Mouse (Mus musculus): Measurements from ENCODE around the gene Ippk. TPM values are rescaled to one million over a fixed set of nuclear protein-coding genes. Genes with fewer than 3 reads are reported as not detected.

Gene Ippk
- polyA plus RNA-seq, 1 experiment from 2014 or later, result 14.3 TPM

DNA sequence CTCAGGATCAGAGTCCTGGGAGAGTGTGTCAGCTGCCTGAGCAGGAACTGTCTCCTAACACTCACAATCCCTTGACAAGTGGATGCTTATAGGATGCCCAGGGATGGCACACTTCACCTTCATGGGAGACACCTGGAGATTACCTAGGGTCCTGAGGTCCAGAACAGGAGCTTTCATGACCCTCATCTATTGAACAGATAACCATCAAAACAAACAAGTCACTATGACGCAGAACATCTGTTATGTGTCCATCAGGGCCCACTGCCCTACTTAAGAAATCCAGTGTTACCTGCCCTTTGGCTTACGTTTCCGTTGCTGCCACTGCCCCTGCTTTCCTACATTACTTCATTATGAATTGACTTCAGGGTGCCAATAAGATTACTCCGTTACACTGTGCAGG, 84.7 kb downstream of the Ippk start:
- H3K9ac ChIP-seq, result no peak overlapping the region
- no peak for ATAC-seq (ENCODE audit: low FRiP score, low read depth)
- 82% methylated on average over 4 of the region's 4 CpGs for WGBS

DNA sequence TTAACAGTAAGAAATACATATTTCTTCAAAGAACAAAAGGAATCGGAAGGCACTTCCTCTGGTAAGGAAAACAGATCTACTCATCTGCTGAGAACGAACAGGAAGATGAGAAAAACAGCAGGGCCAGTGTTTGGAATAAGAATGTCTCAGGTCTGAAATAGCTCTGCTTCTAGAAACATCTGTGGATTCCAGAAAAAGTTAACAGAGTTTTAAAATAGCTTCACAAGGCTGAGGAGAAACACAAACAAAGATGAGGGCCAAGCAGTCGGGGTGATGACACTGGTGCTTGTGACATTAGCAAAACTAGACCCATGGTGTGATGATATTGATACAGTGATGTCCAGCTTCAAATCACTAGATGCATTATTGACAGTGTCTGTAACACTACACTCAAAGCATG, 86.1 kb downstream of the Ippk start:
- Histone ChIP-seq H3K27ac (no peak overlapping the region), H3K4me1 (peaks cover 9% of the 10 kb centered on the region), H3K4me3 (no peak overlapping the region), H3K9me3 (no peaks in the 10 kb centered on the region), H3K36me3 (no peaks in the 10 kb centered on the region), H3K27me3 (no peaks in the 10 kb centered on the region), H3K9ac (no peak overlapping the region), H3K4me2 (replicated peaks) (no peak overlapping the region)
- ATAC-seq (ENCODE audit: low FRiP score, low read depth), result no peak
- 72% methylated on average over 3 of the region's 3 CpGs for WGBS

More for the DNA sequence above, 84.7 kb downstream of the Ippk start:
- Histone ChIP-seq H3K27me3 (no peaks in the 10 kb centered on the region), H3K4me3 (no peak overlapping the region), H3K9me3 (no peaks in the 10 kb centered on the region), H3K4me1 (peaks cover 9% of the 10 kb centered on the region), H3K4me2 (replicated peaks) (no peak overlapping the region), H3K36me3 (no peaks in the 10 kb centered on the region), H3K27ac (no peak overlapping the region)

Other genes starting within 250 kb of the Ippk start
- 47.1 and 50.5 TPM in 2 replicates for gene Ninj1, start 233.8 kb upstream of the Ippk start, polyA plus RNA-seq (2015; fragmentation: Nextera tagmentation; extraction: Ambion mirVana)
- 58.0 and 64.7 TPM in 2 replicates for gene Card19, start 205.2 kb upstream of the Ippk start, polyA plus RNA-seq (2015; fragmentation: Nextera tagmentation; extraction: Ambion mirVana)
- gene Susd3, start 172.5 kb upstream of the Ippk start, polyA plus RNA-seq (2015; fragmentation: Nextera tagmentation; extraction: Ambion mirVana), result 1.8 and 1.9 TPM in 2 replicates
- gene Fgd3, start 100.9 kb upstream of the Ippk start, polyA plus RNA-seq (2015; fragmentation: Nextera tagmentation; extraction: Ambion mirVana), result 0.38 and 0.77 TPM in 2 replicates
- 34.2 and 36.6 TPM in 2 replicates for gene Bicd2, start 79.7 kb upstream of the Ippk start, polyA plus RNA-seq (2015; fragmentation: Nextera tagmentation; extraction: Ambion mirVana)
- gene Tes3-ps, start 72.1 kb downstream of the Ippk start, polyA plus RNA-seq (2015; fragmentation: Nextera tagmentation; extraction: Ambion mirVana), result 1.2 and 1.5 TPM in 2 replicates
- 1.4 and 1.9 TPM in 2 replicates for gene Ecm2, start 83.6 kb downstream of the Ippk start, polyA plus RNA-seq (2015; fragmentation: Nextera tagmentation; extraction: Ambion mirVana)
- 41.4 and 48.2 TPM in 2 replicates for gene Aspn, start 123.2 kb downstream of the Ippk start, polyA plus RNA-seq (2015; fragmentation: Nextera tagmentation; extraction: Ambion mirVana)
- gene Omd, start 161.2 kb downstream of the Ippk start, polyA plus RNA-seq (2015; fragmentation: Nextera tagmentation; extraction: Ambion mirVana), result 2.4 and 4.0 TPM in 2 replicates
- 150 and 159 TPM in 2 replicates for gene Ogn, start 186.8 kb downstream of the Ippk start, polyA plus RNA-seq (2015; fragmentation: Nextera tagmentation; extraction: Ambion mirVana)
- gene Cenpp, start 231.5 kb downstream of the Ippk start, polyA plus RNA-seq (2015; fragmentation: Nextera tagmentation; extraction: Ambion mirVana), result 24.3 and 30.9 TPM in 2 replicates
- 18.7 and 19.0 TPM in 2 replicates for gene Nol8, start 231.8 kb downstream of the Ippk start, polyA plus RNA-seq (2015; fragmentation: Nextera tagmentation; extraction: Ambion mirVana)

All from limb, embryonic 13.5 days (tissue).